Mouse (Mus musculus): ENCODE results near the gene Ctdsp2. TPM values are rescaled to one million over a fixed set of nuclear protein-coding genes. Genes with fewer than 3 reads are reported as not detected.

The Ctdsp2 gene
- polyA plus RNA-seq, 1 experiment from 2014 or later: 43.1 TPM

DNA sequence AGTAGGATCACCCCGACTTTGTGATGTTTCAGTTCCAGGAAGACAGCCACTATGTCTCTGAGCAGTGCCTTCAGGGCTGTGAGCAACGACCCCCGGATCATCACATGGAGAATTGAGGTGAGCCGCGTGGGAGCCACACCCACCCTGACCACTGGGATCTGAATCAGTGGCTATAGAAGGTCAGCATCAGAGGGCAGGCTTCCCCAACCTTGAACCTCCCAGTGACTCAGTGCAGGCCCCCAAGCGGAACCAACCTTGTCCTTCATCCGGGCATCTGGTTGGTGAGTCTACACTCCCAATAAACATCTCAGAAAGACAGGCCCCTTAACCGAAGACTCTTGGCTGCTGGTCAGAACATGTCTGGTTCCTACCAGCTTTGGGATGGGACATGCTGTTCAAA, 24.8 kb downstream of the Ctdsp2 start:
- H3K9ac ChIP-seq (ENCODE audit: low read depth, low read length): no peak overlapping the region
- no peaks in the 10 kb centered on the region for H3K9me3 ChIP-seq (ENCODE audit: control insufficient read depth)
- no peak overlapping the region for H3K27ac ChIP-seq (ENCODE audit: low read depth, low read length)
- no peak for ATAC-seq
- H3K4me3 ChIP-seq (ENCODE audit: low read depth, low read length): no peak overlapping the region
- H3K36me3 ChIP-seq (ENCODE audit: control insufficient read depth, insufficient read depth): peaks cover 12% of the 10 kb centered on the region; the same call in 1 of the 2 replicates
- no peaks in the 10 kb centered on the region for H3K27me3 ChIP-seq (replicated peaks; ENCODE audit: control insufficient read depth, insufficient read depth, low read length)
- no peaks in the 10 kb centered on the region for H3K4me1 ChIP-seq (replicated peaks; ENCODE audit: control insufficient read depth, insufficient read depth, low read length)
- H3K4me2 ChIP-seq (replicated peaks; ENCODE audit: low read depth): no peak overlapping the region
- WGBS: 84% methylated on average over 8 of the region's 8 CpGs
- TF ChIP-seq CTCF (IDR thresholded peaks at IDR 0.05; ENCODE audit: low read depth): no peak

GRCm38 (mm10) chr10:127003806-127004205, 25.3 kb downstream of the Ctdsp2 start:
- WGBS: 81% methylated on average over 7 of the region's 7 CpGs
- no peaks in the 10 kb centered on the region for H3K4me1 ChIP-seq (replicated peaks; ENCODE audit: control insufficient read depth, insufficient read depth, low read length)
- ATAC-seq: no peak
- TF ChIP-seq CTCF (IDR thresholded peaks at IDR 0.05; ENCODE audit: low read depth): no peak
- H3K4me2 ChIP-seq (replicated peaks; ENCODE audit: low read depth): no peak overlapping the region
- no peak overlapping the region for H3K4me3 ChIP-seq (ENCODE audit: low read depth, low read length)
- H3K27ac ChIP-seq (ENCODE audit: low read depth, low read length): no peak overlapping the region
- H3K36me3 ChIP-seq (ENCODE audit: control insufficient read depth, insufficient read depth): peaks cover 8% of the 10 kb centered on the region; the same call in 1 of the 2 replicates
- no peaks in the 10 kb centered on the region for H3K9me3 ChIP-seq (ENCODE audit: control insufficient read depth)
- H3K9ac ChIP-seq (ENCODE audit: low read depth, low read length): no peak overlapping the region
- no peaks in the 10 kb centered on the region for H3K27me3 ChIP-seq (replicated peaks; ENCODE audit: control insufficient read depth, insufficient read depth, low read length)

GRCm38 (mm10) chr10:127016488-127016887, 38.0 kb downstream of the Ctdsp2 start:
- Histone ChIP-seq H3K4me3 (ENCODE audit: low read depth, low read length) (no peak overlapping the region), H3K27me3 (replicated peaks; ENCODE audit: control insufficient read depth, insufficient read depth, low read length) (no peaks in the 10 kb centered on the region), H3K9me3 (ENCODE audit: control insufficient read depth) (no peaks in the 10 kb centered on the region), H3K36me3 (ENCODE audit: control insufficient read depth, insufficient read depth) (no peaks in the 10 kb centered on the region), H3K4me1 (replicated peaks; ENCODE audit: control insufficient read depth, insufficient read depth, low read length) (no peaks in the 10 kb centered on the region), H3K4me2 (replicated peaks; ENCODE audit: low read depth) (no peak overlapping the region), H3K9ac (ENCODE audit: low read depth, low read length) (no peak overlapping the region), H3K27ac (ENCODE audit: low read depth, low read length) (no peak overlapping the region)
- 66% methylated on average over 5 of the region's 5 CpGs for WGBS
- peak; percentile 63 for TF ChIP-seq CTCF (IDR thresholded peaks at IDR 0.05; ENCODE audit: low read depth)
- no peak for ATAC-seq

GRCm38 (mm10) chr10:127017071-127017470, 38.6 kb downstream of the Ctdsp2 start:
- Histone ChIP-seq H3K9me3 (ENCODE audit: control insufficient read depth) (no peaks in the 10 kb centered on the region), H3K4me2 (replicated peaks; ENCODE audit: low read depth) (no peak overlapping the region), H3K27me3 (replicated peaks; ENCODE audit: control insufficient read depth, insufficient read depth, low read length) (no peaks in the 10 kb centered on the region), H3K9ac (ENCODE audit: low read depth, low read length) (no peak overlapping the region), H3K4me3 (ENCODE audit: low read depth, low read length) (no peak overlapping the region), H3K4me1 (replicated peaks; ENCODE audit: control insufficient read depth, insufficient read depth, low read length) (no peaks in the 10 kb centered on the region), H3K36me3 (ENCODE audit: control insufficient read depth, insufficient read depth) (no peaks in the 10 kb centered on the region; the same call in 1 of the 2 replicates), H3K27ac (ENCODE audit: low read depth, low read length) (no peak overlapping the region)
- WGBS: 24% methylated on average over 2 of the region's 2 CpGs
- no peak for ATAC-seq
- no peak for TF ChIP-seq CTCF (IDR thresholded peaks at IDR 0.05; ENCODE audit: low read depth)

DNA sequence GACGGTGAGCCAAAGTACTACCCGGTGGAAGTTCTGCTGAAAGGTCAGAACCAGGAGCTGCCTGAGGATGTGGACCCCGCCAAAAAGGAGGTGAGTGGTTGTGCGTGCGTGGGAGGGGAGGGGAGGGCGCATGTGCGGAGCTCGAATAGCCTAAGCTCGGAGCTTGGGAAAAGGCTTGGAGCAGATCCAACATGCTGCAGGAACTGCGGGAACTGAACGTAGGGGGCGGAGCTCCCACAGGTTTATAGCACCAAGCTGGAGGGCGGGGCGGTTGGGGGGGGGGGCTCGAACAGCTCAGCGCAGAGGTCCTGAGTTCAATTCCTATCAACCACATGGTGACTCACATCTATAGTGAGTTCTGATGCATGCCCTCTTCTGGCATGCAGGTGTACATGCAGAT, 39.9 kb downstream of the Ctdsp2 start:
- Histone ChIP-seq H3K27me3 (replicated peaks; ENCODE audit: control insufficient read depth, insufficient read depth, low read length) (no peaks in the 10 kb centered on the region), H3K36me3 (ENCODE audit: control insufficient read depth, insufficient read depth) (peaks cover 11% of the 10 kb centered on the region), H3K4me1 (replicated peaks; ENCODE audit: control insufficient read depth, insufficient read depth, low read length) (no peaks in the 10 kb centered on the region), H3K4me3 (ENCODE audit: low read depth, low read length) (no peak overlapping the region), H3K27ac (ENCODE audit: low read depth, low read length) (no peak overlapping the region), H3K4me2 (replicated peaks; ENCODE audit: low read depth) (no peak overlapping the region), H3K9me3 (ENCODE audit: control insufficient read depth) (no peaks in the 10 kb centered on the region), H3K9ac (ENCODE audit: low read depth, low read length) (no peak overlapping the region)
- no peak for TF ChIP-seq CTCF (IDR thresholded peaks at IDR 0.05; ENCODE audit: low read depth)
- 69% methylated on average over 16 of the region's 16 CpGs for WGBS
- no peak for ATAC-seq

GRCm38 (mm10) chr10:127030336-127031296, 52.1 kb downstream of the Ctdsp2 start, which contains the start of gene Tsfm:
Tsfm (minus strand) TSS chr10:127030840.
- Histone ChIP-seq H3K9me3 (ENCODE audit: control insufficient read depth) (no peaks in the 10 kb centered on the region), H3K36me3 (ENCODE audit: control insufficient read depth, insufficient read depth) (peaks cover 23% of the 10 kb centered on the region), H3K27ac (ENCODE audit: low read depth, low read length) (peak within 1 kb of the TSS; percentile 16; the same call in 1 of the 2 replicates), H3K4me1 (replicated peaks; ENCODE audit: control insufficient read depth, insufficient read depth, low read length) (no peaks in the 10 kb centered on the region), H3K9ac (ENCODE audit: low read depth, low read length) (peak within 1 kb of the TSS; percentile 68), H3K27me3 (replicated peaks; ENCODE audit: control insufficient read depth, insufficient read depth, low read length) (no peaks in the 10 kb centered on the region), H3K4me2 (replicated peaks; ENCODE audit: low read depth) (peak within 1 kb of the TSS; percentile 79), H3K4me3 (ENCODE audit: low read depth, low read length) (peak within 1 kb of the TSS; percentile 80)
- peak; percentile 99 for TF ChIP-seq CTCF (IDR thresholded peaks at IDR 0.05; ENCODE audit: low read depth)
- WGBS: 4% methylated on average over 56 of the region's 56 CpGs
- peak; percentile 85 for ATAC-seq

Data from intestine, postnatal 0 days (tissue).